Mouse (Mus musculus): ENCODE measurements around the gene Il5ra. TPM values are rescaled to one million over a fixed set of nuclear protein-coding genes. Genes with fewer than 3 reads are reported as not detected.

Gene Il5ra
- total and polyA plus RNA-seq, 3 experiments: 0.10 TPM; not detected in 2

DNA sequence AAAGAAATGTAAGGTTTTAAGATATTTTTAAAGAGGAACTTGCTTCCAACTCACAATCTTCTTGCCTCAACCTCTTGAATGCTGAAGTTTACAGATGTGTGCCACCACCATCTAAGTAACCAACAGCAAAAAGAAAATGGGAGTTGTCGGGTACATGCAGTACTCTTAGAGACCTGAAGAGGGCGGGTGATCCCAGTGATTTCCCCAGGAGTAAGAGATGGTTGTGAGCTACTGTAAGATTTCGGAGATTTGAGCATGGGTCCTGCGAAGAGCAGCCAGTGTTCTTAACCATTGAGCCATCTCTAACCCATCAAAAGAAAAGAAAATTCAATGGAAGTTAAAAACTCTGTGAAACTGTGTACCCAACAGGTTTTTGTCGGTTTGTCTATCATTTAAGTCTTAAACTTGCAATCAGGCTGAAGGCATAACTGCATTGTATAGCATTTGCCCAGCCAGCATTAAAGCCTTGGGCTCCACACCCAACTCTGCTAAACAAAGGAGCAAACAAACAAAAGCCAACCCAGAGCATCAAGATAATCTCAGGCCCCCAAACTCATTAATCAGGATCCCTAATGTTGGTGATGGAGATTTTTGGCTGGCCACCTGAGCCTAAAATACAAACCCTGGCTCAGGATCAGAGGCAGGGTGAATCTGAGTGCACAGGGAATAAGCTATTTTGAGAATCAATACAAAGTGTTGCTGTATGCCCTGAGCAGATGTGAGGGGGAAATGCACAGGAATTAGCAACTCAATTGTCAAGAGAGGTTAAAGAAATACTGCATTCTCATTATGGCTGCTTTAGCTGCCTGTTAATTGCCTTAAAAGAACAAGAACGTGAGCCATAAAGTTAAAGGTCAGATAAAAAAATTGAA lies 84.8 kb downstream of the Il5ra start:
- no peak overlapping the region for H3K27ac ChIP-seq (ENCODE audit: control insufficient read depth, low read depth, low read length)
- H3K9me3 ChIP-seq (replicated peaks; ENCODE audit: insufficient read depth, low read length): no peaks in the 10 kb centered on the region
- H3K36me3 ChIP-seq (ENCODE audit: control insufficient read depth in 1 of 2, insufficient read depth in 2 of 2, low read length in 2 of 2): no peaks in the 10 kb centered on the region
- H3K4me3 ChIP-seq (ENCODE audit: control insufficient read depth in 1 of 2, insufficient read depth in 1 of 2, low read depth in 2 of 2, low read length in 2 of 2): no peak overlapping the region
- no peaks in the 10 kb centered on the region for H3K4me1 ChIP-seq (ENCODE audit: control insufficient read depth in 1 of 2, insufficient read depth in 2 of 2, low read length in 2 of 2)
- DNase-seq (ENCODE audit: low read depth, low spot score): peak; percentile 72
- TF ChIP-seq CTCF (IDR thresholded peaks at IDR 0.05 in 2 of 3, conservative IDR thresholded peaks at IDR 0.05 in 1 of 3; ENCODE audit: control insufficient read depth in 1 of 3, insufficient read depth in 1 of 3, low read depth in 2 of 3, low read length in 3 of 3, poor library complexity in 1 of 3, severe bottlenecking in 1 of 3): peak; percentile 53 to 77 (median 73)
- TF ChIP-seq ETS1 (IDR thresholded peaks at IDR 0.05; ENCODE audit: low read depth, low read length): no peak
- no peak for TF ChIP-seq TAL1 (IDR thresholded peaks at IDR 0.05; ENCODE audit: low read length)
- TF ChIP-seq RAD21 (IDR thresholded peaks at IDR 0.05; ENCODE audit: low read depth, low read length): peak; percentile 83
- TF ChIP-seq E2F4 (IDR thresholded peaks at IDR 0.05; ENCODE audit: borderline replicate concordance, low read depth, low read length): no peak
- no peak for TF ChIP-seq TCF12 (IDR thresholded peaks at IDR 0.05; ENCODE audit: low read depth, low read length)
- TF ChIP-seq MAFK (IDR thresholded peaks at IDR 0.05; ENCODE audit: borderline replicate concordance, low read depth, low read length): no peak
- TF ChIP-seq ELF1 (IDR thresholded peaks at IDR 0.05; ENCODE audit: low read depth, low read length): no peak
- peak; percentile 76 for TF ChIP-seq SMC3 (IDR thresholded peaks at IDR 0.05; ENCODE audit: low read depth, low read length)
- TF ChIP-seq GABPA (IDR thresholded peaks at IDR 0.05; ENCODE audit: low read depth, low read length): no peak
- TF ChIP-seq POLR2AphosphoS5 (IDR thresholded peaks at IDR 0.05; ENCODE audit: borderline replicate concordance, low read depth, low read length): no peak
- TF ChIP-seq RCOR1 (IDR thresholded peaks at IDR 0.05; ENCODE audit: low read depth, low read length): no peak
- TF ChIP-seq CHD2 (IDR thresholded peaks at IDR 0.05; ENCODE audit: low read length): no peak
- no peak for TF ChIP-seq UBTF (IDR thresholded peaks at IDR 0.05; ENCODE audit: borderline replicate concordance, insufficient read depth, low read depth, low read length)
- TF ChIP-seq MAZ (IDR thresholded peaks at IDR 0.05; ENCODE audit: low read depth, low read length): no peak
- TF ChIP-seq ZKSCAN1 (IDR thresholded peaks at IDR 0.05; ENCODE audit: low read depth, low read length): no peak
- no peak for TF ChIP-seq JUND (IDR thresholded peaks at IDR 0.05; ENCODE audit: low read depth, low read length)
- TF ChIP-seq ZC3H11A (IDR thresholded peaks at IDR 0.05; ENCODE audit: low read depth, low read length): peak; percentile 75
- TF ChIP-seq MXI1 (IDR thresholded peaks at IDR 0.05; ENCODE audit: low read depth, low read length): no peak
- TF ChIP-seq NRF1 (IDR thresholded peaks at IDR 0.05; ENCODE audit: insufficient read depth, low read depth, low read length, poor library complexity, severe bottlenecking): no peak
- TF ChIP-seq TBP (IDR thresholded peaks at IDR 0.05; ENCODE audit: low read depth, low read length): no peak
- no peak for TF ChIP-seq POLR2AphosphoS2 (IDR thresholded peaks at IDR 0.05; ENCODE audit: low read length)
- no peak overlapping the region for H3K9ac ChIP-seq (ENCODE audit: control insufficient read depth, low read depth, low read length, poor library complexity, severe bottlenecking)
- H3K27me3 ChIP-seq (ENCODE audit: control insufficient read depth in 1 of 2, insufficient read depth in 2 of 2, low read length in 2 of 2): peaks cover 0 to 2% of the 10 kb centered on the region in 2 experiments; a peak in 1 of 4 replicates
- H3K79me2 ChIP-seq (ENCODE audit: control insufficient read depth, insufficient read depth, low read length, poor library complexity): no peaks in the 10 kb centered on the region

Other genes starting within 250 kb of the Il5ra start
- gene Trnt1, start 20.1 kb upstream of the Il5ra start, total RNA-seq (2012; rRNA removed): 107 and 131 TPM in 2 replicates
- gene Trnt1, start 20.1 kb upstream of the Il5ra start, polyA plus RNA-seq (2012; ENCODE audit: insufficient read depth in 1 of 2, insufficient read length in 2 of 2, low read depth in 1 of 2, low replicate concordance in 2 of 2, missing spikeins in 1 of 2): 10 to 100 TPM; 63.9 to 87.1 TPM
- 19.9 and 21.0 TPM in 2 replicates for gene Crbn, start 51.0 kb upstream of the Il5ra start, total RNA-seq (2012; rRNA removed)
- gene Crbn, start 51.0 kb upstream of the Il5ra start, polyA plus RNA-seq (2012; ENCODE audit: insufficient read depth in 1 of 2, insufficient read length in 2 of 2, low read depth in 1 of 2, low replicate concordance in 2 of 2, missing spikeins in 1 of 2): 10 to 100 TPM in 1 of 2 experiments, not detected in 1; 17.0 TPM